Mouse (Mus musculus): ENCODE results near the gene Ppfia1. TPM values are rescaled to one million over a fixed set of nuclear protein-coding genes. Genes with fewer than 3 reads are reported as not detected.

Gene Ppfia1
- total RNA-seq (2023) = 91.1 to 119 TPM (median 104 TPM) in 4 replicates

DNA sequence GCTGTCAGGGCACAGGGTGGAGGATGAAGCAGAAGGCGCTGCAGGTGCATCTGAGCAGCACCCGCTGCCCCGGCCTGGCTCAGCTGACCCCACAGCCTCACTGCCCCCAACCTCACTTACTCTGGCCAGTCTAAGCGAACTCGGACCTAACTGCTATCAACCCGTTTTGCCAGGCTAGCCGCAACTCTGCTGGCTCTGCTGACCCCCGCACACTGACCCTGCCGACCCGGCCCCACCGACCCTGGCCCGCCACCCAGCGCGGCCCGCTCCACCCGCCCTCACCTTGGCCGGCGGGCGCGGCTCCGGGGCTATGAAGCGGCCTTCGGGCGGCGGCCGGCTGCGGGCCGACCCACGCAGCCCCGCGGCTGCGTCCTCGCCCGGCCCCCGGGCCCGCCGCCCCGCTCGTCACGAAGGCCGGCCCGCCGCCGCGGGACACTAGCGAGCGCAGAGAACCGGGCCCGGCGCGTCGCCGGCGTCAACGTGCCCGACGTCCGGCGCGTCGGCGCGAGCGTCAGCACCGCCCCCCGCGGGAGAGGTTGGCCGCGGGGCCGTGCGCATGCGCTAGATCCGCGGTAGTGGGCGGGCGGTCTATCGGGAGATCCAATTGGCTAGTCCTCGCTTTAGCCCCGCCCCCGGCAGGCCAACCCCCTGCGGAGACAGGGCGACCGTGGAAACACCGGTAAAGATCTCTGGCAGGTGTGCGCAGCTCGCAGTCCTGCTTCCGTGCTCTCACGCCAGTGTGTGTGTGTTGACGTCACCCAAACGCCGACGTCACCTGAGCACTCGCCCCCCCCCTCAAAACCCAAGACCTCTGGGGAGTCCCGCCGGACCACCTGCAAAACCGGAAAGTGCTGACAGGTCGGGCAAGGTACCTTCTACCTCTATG lies at the start of gene Ppfia1:
Gene Ppfia1 (minus strand): TSS at position 493 of the 886 bp plus-strand sequence.

DNA sequence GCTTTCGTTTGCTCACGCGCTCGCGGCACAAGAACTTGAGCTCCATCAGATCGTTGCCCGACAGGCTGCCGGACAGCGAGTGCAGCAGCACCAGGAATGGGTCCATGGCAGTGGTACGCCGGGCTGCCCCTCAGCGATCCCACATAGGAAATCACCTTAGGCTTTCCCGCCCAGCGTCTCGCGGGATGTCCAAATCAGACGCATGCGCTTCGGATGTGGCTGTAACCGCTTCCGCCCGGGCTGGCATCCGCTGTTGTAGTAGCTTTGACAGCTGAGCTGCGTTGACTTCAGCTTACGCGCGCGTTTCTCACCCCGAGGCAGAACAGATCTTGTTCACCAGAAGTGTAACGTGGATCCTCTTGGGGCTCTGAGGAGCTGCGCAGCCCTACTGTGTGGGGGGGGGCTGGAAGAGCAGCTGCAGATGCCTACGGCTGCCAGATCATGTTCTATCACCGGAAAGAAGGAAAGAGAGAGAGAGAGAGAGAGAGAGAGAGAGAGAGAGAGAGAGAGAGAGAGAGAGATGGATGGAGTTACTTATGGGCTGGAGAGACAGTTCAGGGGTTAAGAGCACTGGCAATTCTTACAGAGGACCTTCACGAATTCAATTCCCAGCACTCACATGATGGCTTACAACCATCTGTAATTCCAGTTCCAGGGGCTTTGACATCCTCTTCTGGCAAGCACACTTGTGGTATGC lies 28.9 kb upstream of the Ppfia1 start, which contains the start of gene Fadd:
Gene Fadd (minus strand): TSS at position 180 of the 697 bp plus-strand sequence.

DNA sequence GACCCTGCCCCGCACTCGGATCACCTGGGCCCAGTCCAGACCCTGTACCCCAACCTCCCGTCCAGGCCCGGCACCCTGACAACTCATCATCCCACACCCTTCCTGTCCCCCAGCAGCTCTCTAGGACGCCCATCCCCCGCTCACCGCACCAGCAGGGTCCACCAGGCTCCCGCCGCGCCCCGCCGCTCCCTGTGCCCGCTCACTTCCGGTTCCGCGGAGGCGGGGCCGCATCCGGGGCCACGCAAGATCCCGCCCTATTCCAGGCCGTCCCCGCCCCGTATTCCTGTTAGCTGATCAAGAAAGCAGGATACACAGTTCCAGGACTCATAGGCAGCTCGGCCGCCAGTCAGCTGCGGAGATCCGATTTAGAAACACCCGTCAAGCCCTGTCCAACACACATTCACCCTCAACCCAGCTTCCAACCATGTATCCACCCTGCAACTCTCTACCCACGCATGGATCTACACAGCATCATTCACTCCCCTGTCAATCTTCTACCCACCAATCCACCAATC lies 82.9 kb downstream of the Ppfia1 start, which contains the start of gene Cttn:
Gene Cttn (minus strand): TSS at position 465 of the 515 bp plus-strand sequence.

Other genes starting within 250 kb of the Ppfia1 start
- gene Cttn, start 82.7 kb downstream of the Ppfia1 start, total RNA-seq (2023) = 0.35 to 2.3 TPM (median 1.1 TPM) in 4 replicates
- 4.9 to 5.6 TPM (median 5.3 TPM) in 4 replicates for gene Fadd, start 28.7 kb upstream of the Ppfia1 start, total RNA-seq (2023)
- gene Ano1, start 198.2 kb upstream of the Ppfia1 start, total RNA-seq (2023) = not detected in 4 replicates

Data from B cell, adult 62 days (primary cell).